Mouse (Mus musculus) lung, postnatal 0 days (tissue): ENCODE results near the gene Arid4b.
"Not testable (repeated sequence)": the region's sequence is repeated elsewhere in the genome, so short reads cannot be mapped to it uniquely, and the experiment has no call there.

Experiments used
- CTCF ChIP-seq: IDR thresholded peaks from 2 replicates; pipeline ENCODE4 v1.5.1; 2016; ENCODE audit warnings: antibody characterized with exemption, mild to moderate bottlenecking
- EP300 ChIP-seq: IDR thresholded peaks from 2 replicates; pipeline ENCODE4 v1.6.1; 2016; ENCODE audit warnings: antibody characterized with exemption, mild to moderate bottlenecking, control low read depth

- not testable (repeated sequence) for TF ChIP-seq CTCF, EP300
Observed at GRCm38 (mm10) chr13:14021417-14021816, 41.6 kb upstream of the Arid4b start.
